In the genomic region with DNA sequence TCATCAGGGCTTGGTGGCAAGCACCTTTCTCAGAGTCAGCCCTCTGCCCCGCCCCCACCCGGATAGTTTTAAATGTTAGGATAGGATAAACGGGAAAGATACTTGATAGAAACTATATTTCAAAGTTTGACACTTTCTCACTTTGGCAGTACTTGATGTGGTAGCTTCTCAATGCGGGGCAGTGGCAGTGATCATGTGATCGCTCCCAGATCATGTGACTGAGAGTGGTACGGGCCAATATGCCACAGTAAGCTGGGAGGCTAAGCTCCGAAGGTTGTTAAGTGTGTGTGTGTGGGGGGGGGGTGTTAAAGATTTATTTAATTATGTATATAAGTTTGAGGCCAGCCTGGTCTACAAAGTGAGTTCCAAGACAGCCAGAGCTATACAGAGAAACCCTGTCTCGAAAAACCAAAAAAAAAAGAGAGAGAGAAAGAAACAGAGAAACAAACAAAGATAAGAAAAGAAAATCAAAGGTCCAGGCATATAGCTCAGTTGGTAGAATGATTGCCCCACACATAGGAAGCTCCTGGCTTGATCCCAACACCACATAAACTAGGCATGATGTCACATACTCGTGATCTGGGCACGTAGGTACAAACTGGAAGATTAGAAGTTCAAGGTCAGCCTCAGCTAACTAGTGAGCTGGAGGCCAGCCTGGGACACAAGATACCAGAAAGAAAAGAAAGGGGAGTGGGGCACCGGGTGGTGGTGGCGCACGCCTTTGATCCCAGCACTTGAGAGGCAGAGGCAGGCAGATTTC, we compare ENCODE assay signal across 20 mouse cellular contexts. TPM values are rescaled to one million over a fixed set of nuclear protein-coding genes. Genes with fewer than 3 reads are reported as not detected.
DNase-seq lines count a peak whose midpoint lies in the region; ATAC-seq and TF ChIP-seq lines count a peak whose summit lies in the region.
"Had no signal": no experiment of that assay in that cellular context is flagged by ENCODE, and none has a peak within 500 bp of the region (broad histone marks: within the 10 kb centered on the region; RNA-seq: fewer than 3 reads in every experiment).

No protein-coding gene starts in this region.

- H3K27ac ChIP-seq in kidney, embryonic 14.5 days (ENCODE audit: low read depth, low read length): no peak overlapping the region
- no peak overlapping the region for H3K27ac ChIP-seq in gastrocnemius, adult 2 months
- H3K27ac ChIP-seq in forebrain, embryonic 11.5 days (ENCODE audit: low read depth, low read length): no peak overlapping the region
- H3K27ac ChIP-seq: embryonic facial prominence, embryonic 10.5 days; heart, adult 2 months; heart, embryonic 15.5 days; hindbrain, embryonic 13.5 days; hindbrain, postnatal 0 days had no signal

- no peaks in the 10 kb centered on the region for H3K27me3 ChIP-seq in kidney, embryonic 14.5 days (ENCODE audit: control insufficient read depth, insufficient read depth, low read length)
- no peaks in the 10 kb centered on the region for H3K27me3 ChIP-seq in forebrain, embryonic 11.5 days (ENCODE audit: control insufficient read depth, insufficient read depth, low read length)
- H3K27me3 ChIP-seq: heart, embryonic 15.5 days; hindbrain, embryonic 13.5 days had no signal

- ATAC-seq in kidney, embryonic 14.5 days (ENCODE audit: low FRiP score, low TSS enrichment): no peak
- no peak for ATAC-seq in forebrain, embryonic 11.5 days (replicated peaks; ENCODE audit: low FRiP score)
- ATAC-seq: forebrain, embryonic 14.5 days; hindbrain, postnatal 0 days had no signal

- H3K9me3 ChIP-seq in kidney, embryonic 14.5 days (ENCODE audit: control insufficient read depth, low read length): no peaks in the 10 kb centered on the region
- H3K9me3 ChIP-seq in forebrain, embryonic 11.5 days (ENCODE audit: control insufficient read depth, low read length): no peaks in the 10 kb centered on the region
- H3K9me3 ChIP-seq: embryonic facial prominence, embryonic 10.5 days; heart, embryonic 15.5 days; hindbrain, embryonic 13.5 days had no signal

- H3K9ac ChIP-seq in kidney, embryonic 14.5 days (ENCODE audit: low read depth, low read length): no peak overlapping the region
- H3K9ac ChIP-seq in forebrain, embryonic 11.5 days (ENCODE audit: low read length): no peak overlapping the region
- H3K9ac ChIP-seq: heart, embryonic 15.5 days; hindbrain, embryonic 13.5 days had no signal

- no peak overlapping the region for H3K4me2 ChIP-seq in kidney, embryonic 14.5 days (replicated peaks; ENCODE audit: low read depth, low read length)
- no peak overlapping the region for H3K4me2 ChIP-seq in forebrain, embryonic 11.5 days (ENCODE audit: low read depth, low read length, severe bottlenecking)
- H3K4me2 ChIP-seq: heart, embryonic 11.5 days; heart, embryonic 15.5 days; hindbrain, embryonic 13.5 days had no signal

- WGBS in kidney, embryonic 14.5 days: 80% methylated on average over 13 of the region's 13 CpGs
- whole genome bisulfite sequencing in forebrain, embryonic 11.5 days: 84% methylated on average over 13 of the region's 13 CpGs

- H3K4me1 ChIP-seq in kidney, embryonic 14.5 days (ENCODE audit: control insufficient read depth, insufficient read depth, low read length): peaks cover 4% of the 10 kb centered on the region; the same call in 1 of the 2 replicates
- 0 out of 2 replicates have a peak, but pooled peaks cover 4% of the 10 kb centered on the region for H3K4me1 ChIP-seq in forebrain, embryonic 11.5 days (replicated peaks; ENCODE audit: control insufficient read depth, insufficient read depth, low read length)

- peak; percentile 30 to 38 for DNase-seq in adrenal gland, adult (ENCODE audit: inconsistent age in 2 of 2, low spot score in 1 of 2)
- DNase-seq in adrenal gland, postnatal 4 days (ENCODE audit: low spot score in 2 of 2): no peak
- DNase-seq in kidney, adult 9 months: peak; percentile 22
- DNase-seq in 3T3-L1 (ENCODE audit: low read depth, low spot score): peak; percentile 27
- peak; percentile 45 for DNase-seq in ES-CJ7 (ENCODE audit: low read depth, low spot score)
- no peak for DNase-seq in gastrocnemius, adult 2 months
- DNase-seq in forebrain, embryonic 11.5 days (ENCODE audit: low spot score): no peak
- DNase-seq: adrenal gland, postnatal 10 days; cerebellum, adult 2 months; cerebellum, postnatal 10 days; gastrocnemius, postnatal 14 days; heart, adult 2 months; heart, postnatal 14 days had no signal

- no peaks in the 10 kb centered on the region for H3K36me3 ChIP-seq in kidney, embryonic 14.5 days (ENCODE audit: control insufficient read depth, insufficient read depth, low read length)
- no peaks in the 10 kb centered on the region for H3K36me3 ChIP-seq in forebrain, embryonic 11.5 days (ENCODE audit: control insufficient read depth, insufficient read depth, low read length)
- H3K36me3 ChIP-seq: embryonic facial prominence, embryonic 10.5 days; heart, embryonic 15.5 days; hindbrain, embryonic 13.5 days had no signal

- intact Hi-C loops in gastrocnemius, adult 2 months (cut with DNase I): no loop called here

- TF ChIP-seq CTCF in gastrocnemius, adult 2 months (IDR thresholded peaks at IDR 0.05): no peak

- H3K4me3 ChIP-seq in kidney, embryonic 14.5 days (ENCODE audit: low read length): no peak overlapping the region
- no peak overlapping the region for H3K4me3 ChIP-seq in gastrocnemius, adult 2 months
- no peak overlapping the region for H3K4me3 ChIP-seq in forebrain, embryonic 11.5 days (ENCODE audit: low read depth, low read length)
- H3K4me3 ChIP-seq: embryonic facial prominence, embryonic 10.5 days; heart, adult 2 months; heart, embryonic 15.5 days; hindbrain, embryonic 13.5 days had no signal

RNA-seq across cellular contexts. Expression of gene Tex2, which starts 4.8 kb away (rescaled TPM):
- 10 to 100 TPM; 31.5 to 33.0 TPM for total RNA-seq in adrenal gland, postnatal 4 days (2021)
- polyA plus RNA-seq in kidney, embryonic 14.5 days (2014; fragmentation: Nextera tagmentation; extraction: Ambion mirVana): 5.0 and 9.7 TPM in 2 replicates
- 10 to 100 TPM; 59.2 to 65.5 TPM for total RNA-seq in gastrocnemius, adult 2 months (2021)
- polyA plus RNA-seq in forebrain, embryonic 11.5 days (2014; fragmentation: Nextera tagmentation; extraction: Ambion mirVana): 8.3 and 8.8 TPM in 2 replicates

Comparison
In these comparisons a context has a peak if more than half of its experiments do, and no peak if none do; other contexts are left out.
1. DNase-seq: peak in adrenal gland, adult (2 of 2), kidney, adult 9 months (single experiment), 3T3-L1 (single experiment) and ES-CJ7 (single experiment); none in adrenal gland, postnatal 4 days (0 of 2), gastrocnemius, adult 2 months (single experiment) and forebrain, embryonic 11.5 days (single experiment).